Mouse (Mus musculus): Measurements from ENCODE around the gene Ank3. TPM values are rescaled to one million over a fixed set of nuclear protein-coding genes. Genes with fewer than 3 reads are reported as not detected.

The Ank3 gene
- polyA plus RNA-seq, 1 experiment: 9.3 TPM

- Histone ChIP-seq H3K27ac (ENCODE audit: insufficient read depth, low read depth, low read length) (no peak overlapping the region), H3K36me3 (ENCODE audit: control insufficient read depth, insufficient read depth, low read length) (no peaks in the 10 kb centered on the region), H3K27me3 (ENCODE audit: control insufficient read depth, insufficient read depth, low read length) (no peaks in the 10 kb centered on the region), H3K4me1 (ENCODE audit: control insufficient read depth, insufficient read depth, insufficient read length, low read length) (no peaks in the 10 kb centered on the region), H3K4me3 (ENCODE audit: low read depth, low read length) (no peak overlapping the region)
- no peak for TF ChIP-seq CTCF (IDR thresholded peaks at IDR 0.05; ENCODE audit: extremely low read depth, insufficient read length, insufficient replicate concordance, low read depth, low read length)
- no peak for TF ChIP-seq POLR2A (IDR thresholded peaks at IDR 0.05; ENCODE audit: low read depth, low read length)
- 81% methylated on average over 11 of the region's 11 CpGs for WGBS
Measured at GRCm38 (mm10) chr10:69366208-69366607, 32.4 kb upstream of the Ank3 start.

- H3K27me3 ChIP-seq (ENCODE audit: control insufficient read depth, insufficient read depth, low read length): no peaks in the 10 kb centered on the region
- H3K27ac ChIP-seq (ENCODE audit: insufficient read depth, low read depth, low read length): no peak overlapping the region
- H3K36me3 ChIP-seq (ENCODE audit: control insufficient read depth, insufficient read depth, low read length): no peaks in the 10 kb centered on the region
- WGBS: 85% methylated on average over 13 of the region's 13 CpGs
- no peaks in the 10 kb centered on the region for H3K4me1 ChIP-seq (ENCODE audit: control insufficient read depth, insufficient read depth, insufficient read length, low read length)
- H3K4me3 ChIP-seq (ENCODE audit: low read depth, low read length): no peak overlapping the region
- TF ChIP-seq CTCF (IDR thresholded peaks at IDR 0.05; ENCODE audit: extremely low read depth, insufficient read length, insufficient replicate concordance, low read depth, low read length) (no peak), POLR2A (IDR thresholded peaks at IDR 0.05; ENCODE audit: low read depth, low read length) (no peak)
Measured at GRCm38 (mm10) chr10:69366877-69367387, 31.6 kb upstream of the Ank3 start.

- WGBS: 70% methylated on average over 6 of the region's 6 CpGs
- Histone ChIP-seq H3K4me3 (ENCODE audit: low read depth, low read length) (no peak overlapping the region), H3K36me3 (ENCODE audit: control insufficient read depth, insufficient read depth, low read length) (no peaks in the 10 kb centered on the region), H3K4me1 (ENCODE audit: control insufficient read depth, insufficient read depth, insufficient read length, low read length) (no peaks in the 10 kb centered on the region), H3K27ac (ENCODE audit: insufficient read depth, low read depth, low read length) (no peak overlapping the region), H3K27me3 (ENCODE audit: control insufficient read depth, insufficient read depth, low read length) (no peaks in the 10 kb centered on the region)
- TF ChIP-seq POLR2A (IDR thresholded peaks at IDR 0.05; ENCODE audit: low read depth, low read length) (no peak), CTCF (IDR thresholded peaks at IDR 0.05; ENCODE audit: extremely low read depth, insufficient read length, insufficient replicate concordance, low read depth, low read length) (no peak)
Measured at GRCm38 (mm10) chr10:69369321-69369720, 29.3 kb upstream of the Ank3 start.

GRCm38 (mm10) chr10:69371441-69371840 lies 27.1 kb upstream of the Ank3 start:
- TF ChIP-seq CTCF (IDR thresholded peaks at IDR 0.05; ENCODE audit: extremely low read depth, insufficient read length, insufficient replicate concordance, low read depth, low read length) (peak; percentile 90; the same call in 1 of the 2 replicates), POLR2A (IDR thresholded peaks at IDR 0.05; ENCODE audit: low read depth, low read length) (no peak)
- H3K27ac ChIP-seq (ENCODE audit: insufficient read depth, low read depth, low read length): no peak overlapping the region
- 10% methylated on average over 10 of the region's 10 CpGs for WGBS
- H3K27me3 ChIP-seq (ENCODE audit: control insufficient read depth, insufficient read depth, low read length): no peaks in the 10 kb centered on the region
- no peaks in the 10 kb centered on the region for H3K36me3 ChIP-seq (ENCODE audit: control insufficient read depth, insufficient read depth, low read length)
- H3K4me3 ChIP-seq (ENCODE audit: low read depth, low read length): no peak overlapping the region
- H3K4me1 ChIP-seq (ENCODE audit: control insufficient read depth, insufficient read depth, insufficient read length, low read length): no peaks in the 10 kb centered on the region

DNA sequence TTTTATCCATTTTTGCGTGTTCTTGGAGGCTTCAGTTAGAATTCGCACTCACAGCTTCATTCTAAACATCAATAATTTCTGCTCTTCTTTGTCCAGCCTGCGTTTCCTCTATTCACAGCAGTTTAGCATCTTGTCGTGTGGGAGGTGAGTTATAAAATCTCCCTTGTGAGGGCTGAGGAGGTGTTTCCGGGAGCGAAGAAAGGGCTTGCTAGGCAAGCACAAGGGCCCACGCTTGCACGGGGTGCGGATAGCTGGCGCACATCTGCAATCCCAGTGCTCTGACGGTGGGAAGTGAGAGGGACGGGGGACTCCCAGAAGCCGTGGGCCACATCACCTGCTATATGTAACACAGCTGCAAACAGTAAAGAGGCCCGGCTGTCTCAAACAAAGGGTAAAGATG lies 26.5 kb upstream of the Ank3 start:
- H3K36me3 ChIP-seq (ENCODE audit: control insufficient read depth, insufficient read depth, low read length): no peaks in the 10 kb centered on the region
- H3K27ac ChIP-seq (ENCODE audit: insufficient read depth, low read depth, low read length): no peak overlapping the region
- H3K27me3 ChIP-seq (ENCODE audit: control insufficient read depth, insufficient read depth, low read length): no peaks in the 10 kb centered on the region
- H3K4me1 ChIP-seq (ENCODE audit: control insufficient read depth, insufficient read depth, insufficient read length, low read length): no peaks in the 10 kb centered on the region
- TF ChIP-seq POLR2A (IDR thresholded peaks at IDR 0.05; ENCODE audit: low read depth, low read length): no peak
- TF ChIP-seq CTCF (IDR thresholded peaks at IDR 0.05; ENCODE audit: extremely low read depth, insufficient read length, insufficient replicate concordance, low read depth, low read length): no peak
- 90% methylated on average over 14 of the region's 14 CpGs for WGBS
- H3K4me3 ChIP-seq (ENCODE audit: low read depth, low read length): no peak overlapping the region

DNA sequence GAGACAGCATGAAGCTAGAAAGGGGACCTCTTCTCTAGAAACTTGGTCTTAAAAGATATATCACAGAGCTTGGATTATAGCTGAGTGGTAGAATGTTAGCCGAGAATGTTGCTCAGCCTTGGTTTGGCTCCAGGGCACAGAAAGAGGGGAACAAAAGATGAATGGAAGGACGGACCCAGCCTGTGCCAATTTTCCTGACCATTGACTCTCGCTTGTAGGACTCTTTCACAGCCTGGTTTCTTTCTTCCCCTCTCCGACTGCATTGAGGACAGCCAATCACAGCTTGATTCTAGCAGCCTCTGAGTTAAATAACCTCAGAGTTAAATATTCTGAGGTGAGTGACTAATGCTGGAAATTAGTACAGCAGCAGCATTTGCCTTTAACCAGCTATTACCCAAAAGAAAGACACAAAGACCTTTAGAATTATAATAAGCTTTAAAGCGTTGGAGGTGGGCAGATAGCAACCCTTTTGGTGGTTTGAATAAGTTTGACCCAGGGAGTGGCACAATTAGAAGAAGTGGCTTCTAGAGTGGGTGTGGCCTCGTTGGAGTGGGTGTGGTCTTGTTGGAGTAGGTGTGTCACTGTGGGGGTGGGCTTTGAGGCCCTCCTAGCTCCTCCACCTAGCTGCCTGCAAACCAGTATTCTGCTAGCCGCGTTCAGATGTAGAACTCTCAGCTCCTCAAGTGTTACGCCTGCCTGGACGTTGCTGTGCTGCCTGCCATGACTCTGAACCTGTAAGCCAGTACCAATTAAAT lies 24.6 kb upstream of the Ank3 start:
- TF ChIP-seq CTCF (IDR thresholded peaks at IDR 0.05; ENCODE audit: extremely low read depth, insufficient read length, insufficient replicate concordance, low read depth, low read length) (no peak), POLR2A (IDR thresholded peaks at IDR 0.05; ENCODE audit: low read depth, low read length) (no peak)
- Histone ChIP-seq H3K4me3 (ENCODE audit: low read depth, low read length) (no peak overlapping the region), H3K27me3 (ENCODE audit: control insufficient read depth, insufficient read depth, low read length) (no peaks in the 10 kb centered on the region), H3K4me1 (ENCODE audit: control insufficient read depth, insufficient read depth, insufficient read length, low read length) (no peaks in the 10 kb centered on the region), H3K27ac (ENCODE audit: insufficient read depth, low read depth, low read length) (no peak overlapping the region), H3K36me3 (ENCODE audit: control insufficient read depth, insufficient read depth, low read length) (no peaks in the 10 kb centered on the region)
- 74% methylated on average over 10 of the region's 10 CpGs for WGBS

DNA sequence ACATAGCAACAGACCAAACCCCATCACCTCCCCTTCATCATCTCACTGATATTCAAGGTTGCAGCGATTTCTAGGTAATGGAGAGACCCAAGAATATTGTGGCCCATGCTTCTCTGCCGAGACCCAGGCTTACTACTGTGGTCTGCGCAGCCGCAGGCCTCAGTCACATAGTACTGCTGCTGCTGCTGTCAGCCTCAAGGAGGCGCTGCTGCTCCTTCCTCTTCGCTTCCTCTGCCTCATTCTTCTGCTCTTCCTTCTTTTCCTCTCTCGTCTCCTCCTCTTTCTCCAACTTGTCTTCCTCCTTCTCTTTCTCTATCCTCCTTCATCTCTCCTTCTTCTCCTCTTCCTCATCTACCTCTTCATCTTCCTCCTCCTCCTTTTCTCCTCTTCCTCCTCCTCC lies 23.4 kb upstream of the Ank3 start:
- Histone ChIP-seq H3K4me1 (ENCODE audit: control insufficient read depth, insufficient read depth, insufficient read length, low read length) (no peaks in the 10 kb centered on the region), H3K36me3 (ENCODE audit: control insufficient read depth, insufficient read depth, low read length) (no peaks in the 10 kb centered on the region), H3K27me3 (ENCODE audit: control insufficient read depth, insufficient read depth, low read length) (no peaks in the 10 kb centered on the region), H3K4me3 (ENCODE audit: low read depth, low read length) (no peak overlapping the region), H3K27ac (ENCODE audit: insufficient read depth, low read depth, low read length) (no peak overlapping the region)
- no peak for TF ChIP-seq CTCF (IDR thresholded peaks at IDR 0.05; ENCODE audit: extremely low read depth, insufficient read length, insufficient replicate concordance, low read depth, low read length)
- WGBS: 59% methylated on average over 7 of the region's 7 CpGs
